Mouse (Mus musculus): Measurements from ENCODE around the gene Nme8. TPM values are rescaled to one million over a fixed set of nuclear protein-coding genes. Genes with fewer than 3 reads are reported as not detected.
A peak's percentile ranks its signal among the peaks of the same experiment; 100 is the strongest.

Nme8 gene
- total RNA-seq (2014; rRNA removed) (not detected in 2 replicates), polyA plus RNA-seq (2012; rRNA removed) (not detected in 2 replicates)

GRCm38 (mm10) chr13:19697790-19698189 lies at the start of gene Nme8:
Gene Nme8, minus strand, starts transcription at chr13:19697794.
- H3K27me3 ChIP-seq (ENCODE audit: control insufficient read depth, insufficient read depth, low read length), result no peaks in the 10 kb centered on the region
- 30% methylated on average over 7 of the region's 7 CpGs for WGBS
- H3K79me2 ChIP-seq (ENCODE audit: control insufficient read depth, insufficient read depth, low read length), result no peaks in the 10 kb centered on the region
- no peak within 1 kb of the TSS for H3K27ac ChIP-seq (replicated peaks; ENCODE audit: insufficient read depth, low read depth, low read length)
- H3K4me1 ChIP-seq (ENCODE audit: control insufficient read depth, insufficient read depth, low read length), result no peaks in the 10 kb centered on the region
- H3K36me3 ChIP-seq (ENCODE audit: control insufficient read depth, insufficient read depth, low read length), result no peaks in the 10 kb centered on the region
- H3K9ac ChIP-seq (ENCODE audit: low read depth, low read length), result no peak within 1 kb of the TSS
- no peak within 1 kb of the TSS for H3K4me3 ChIP-seq (ENCODE audit: insufficient read depth, low read depth, low read length)
- TF ChIP-seq CTCF (IDR thresholded peaks at IDR 0.05; ENCODE audit: low read depth, low read length) (no peak), POLR2A (IDR thresholded peaks at IDR 0.05; ENCODE audit: extremely low read depth, insufficient read depth, low read length) (no peak)
- no peak for DNase-seq (ENCODE audit: extremely low read depth, low read depth, low spot score)

GRCm38 (mm10) chr13:19745741-19746140 lies 48.1 kb upstream of the Nme8 start:
- Histone ChIP-seq H3K4me1 (ENCODE audit: control insufficient read depth, insufficient read depth, low read length) (no peaks in the 10 kb centered on the region), H3K79me2 (ENCODE audit: control insufficient read depth, insufficient read depth, low read length) (no peaks in the 10 kb centered on the region), H3K27me3 (ENCODE audit: control insufficient read depth, insufficient read depth, low read length) (no peaks in the 10 kb centered on the region), H3K9ac (ENCODE audit: low read depth, low read length) (no peak overlapping the region), H3K27ac (replicated peaks; ENCODE audit: insufficient read depth, low read depth, low read length) (no peak overlapping the region), H3K36me3 (ENCODE audit: control insufficient read depth, insufficient read depth, low read length) (no peaks in the 10 kb centered on the region), H3K4me3 (ENCODE audit: insufficient read depth, low read depth, low read length) (no peak overlapping the region)
- DNase-seq (ENCODE audit: extremely low read depth, low read depth, low spot score), result no peak
- WGBS, result 76% methylated on average over 2 of the region's 2 CpGs
- TF ChIP-seq POLR2A (IDR thresholded peaks at IDR 0.05; ENCODE audit: extremely low read depth, insufficient read depth, low read length) (no peak), CTCF (IDR thresholded peaks at IDR 0.05; ENCODE audit: low read depth, low read length) (no peak)

GRCm38 (mm10) chr13:19744536-19744935 lies 46.9 kb upstream of the Nme8 start:
- Histone ChIP-seq H3K79me2 (ENCODE audit: control insufficient read depth, insufficient read depth, low read length) (no peaks in the 10 kb centered on the region), H3K27ac (replicated peaks; ENCODE audit: insufficient read depth, low read depth, low read length) (no peak overlapping the region), H3K9ac (ENCODE audit: low read depth, low read length) (no peak overlapping the region), H3K4me1 (ENCODE audit: control insufficient read depth, insufficient read depth, low read length) (no peaks in the 10 kb centered on the region), H3K36me3 (ENCODE audit: control insufficient read depth, insufficient read depth, low read length) (no peaks in the 10 kb centered on the region), H3K4me3 (ENCODE audit: insufficient read depth, low read depth, low read length) (no peak overlapping the region), H3K27me3 (ENCODE audit: control insufficient read depth, insufficient read depth, low read length) (no peaks in the 10 kb centered on the region)
- TF ChIP-seq CTCF (IDR thresholded peaks at IDR 0.05; ENCODE audit: low read depth, low read length), result no peak
- TF ChIP-seq POLR2A (IDR thresholded peaks at IDR 0.05; ENCODE audit: extremely low read depth, insufficient read depth, low read length), result no peak
- no peak for DNase-seq (ENCODE audit: extremely low read depth, low read depth, low spot score)
- 83% methylated on average over 5 of the region's 5 CpGs for WGBS

- Histone ChIP-seq H3K4me1 (ENCODE audit: control insufficient read depth, insufficient read depth, low read length) (no peaks in the 10 kb centered on the region), H3K27me3 (ENCODE audit: control insufficient read depth, insufficient read depth, low read length) (no peaks in the 10 kb centered on the region), H3K79me2 (ENCODE audit: control insufficient read depth, insufficient read depth, low read length) (no peaks in the 10 kb centered on the region), H3K27ac (replicated peaks; ENCODE audit: insufficient read depth, low read depth, low read length) (no peak overlapping the region), H3K4me3 (ENCODE audit: insufficient read depth, low read depth, low read length) (no peak overlapping the region), H3K9ac (ENCODE audit: low read depth, low read length) (no peak overlapping the region), H3K36me3 (ENCODE audit: control insufficient read depth, insufficient read depth, low read length) (no peaks in the 10 kb centered on the region)
- no peak for DNase-seq (ENCODE audit: extremely low read depth, low read depth, low spot score)
- TF ChIP-seq POLR2A (IDR thresholded peaks at IDR 0.05; ENCODE audit: extremely low read depth, insufficient read depth, low read length) (no peak), CTCF (IDR thresholded peaks at IDR 0.05; ENCODE audit: low read depth, low read length) (no peak)
- 80% methylated on average over 5 of the region's 5 CpGs for WGBS
Measured at GRCm38 (mm10) chr13:19734597-19734996, 37.0 kb upstream of the Nme8 start.

GRCm38 (mm10) chr13:19730826-19731225 lies 33.2 kb upstream of the Nme8 start:
- no peak overlapping the region for H3K4me3 ChIP-seq (ENCODE audit: insufficient read depth, low read depth, low read length)
- TF ChIP-seq CTCF (IDR thresholded peaks at IDR 0.05; ENCODE audit: low read depth, low read length), result no peak
- no peak for TF ChIP-seq POLR2A (IDR thresholded peaks at IDR 0.05; ENCODE audit: extremely low read depth, insufficient read depth, low read length)
- H3K36me3 ChIP-seq (ENCODE audit: control insufficient read depth, insufficient read depth, low read length), result no peaks in the 10 kb centered on the region
- no peaks in the 10 kb centered on the region for H3K4me1 ChIP-seq (ENCODE audit: control insufficient read depth, insufficient read depth, low read length)
- DNase-seq (ENCODE audit: extremely low read depth, low read depth, low spot score), result peak; percentile 7
- H3K9ac ChIP-seq (ENCODE audit: low read depth, low read length), result no peak overlapping the region
- H3K79me2 ChIP-seq (ENCODE audit: control insufficient read depth, insufficient read depth, low read length), result no peaks in the 10 kb centered on the region
- no peak overlapping the region for H3K27ac ChIP-seq (replicated peaks; ENCODE audit: insufficient read depth, low read depth, low read length)
- H3K27me3 ChIP-seq (ENCODE audit: control insufficient read depth, insufficient read depth, low read length), result no peaks in the 10 kb centered on the region
- WGBS, result 70% methylated on average over 2 of the region's 2 CpGs

- Histone ChIP-seq H3K36me3 (ENCODE audit: control insufficient read depth, insufficient read depth, low read length) (no peaks in the 10 kb centered on the region), H3K4me3 (ENCODE audit: insufficient read depth, low read depth, low read length) (no peak overlapping the region), H3K79me2 (ENCODE audit: control insufficient read depth, insufficient read depth, low read length) (no peaks in the 10 kb centered on the region), H3K9ac (ENCODE audit: low read depth, low read length) (no peak overlapping the region), H3K4me1 (ENCODE audit: control insufficient read depth, insufficient read depth, low read length) (no peaks in the 10 kb centered on the region), H3K27me3 (ENCODE audit: control insufficient read depth, insufficient read depth, low read length) (no peaks in the 10 kb centered on the region), H3K27ac (replicated peaks; ENCODE audit: insufficient read depth, low read depth, low read length) (no peak overlapping the region)
- TF ChIP-seq CTCF (IDR thresholded peaks at IDR 0.05; ENCODE audit: low read depth, low read length) (no peak), POLR2A (IDR thresholded peaks at IDR 0.05; ENCODE audit: extremely low read depth, insufficient read depth, low read length) (no peak)
- peak; percentile 18 for DNase-seq (ENCODE audit: extremely low read depth, low read depth, low spot score)
- WGBS, result 63% methylated on average over 5 of the region's 5 CpGs
Measured at GRCm38 (mm10) chr13:19718954-19719353, 21.4 kb upstream of the Nme8 start.

All from liver, adult 2 months (tissue).